Mouse (Mus musculus) left cerebral cortex, postnatal 10 days (tissue): ENCODE data around the gene Gas2l3. TPM values are rescaled to one million over a fixed set of nuclear protein-coding genes. Genes with fewer than 3 reads are reported as not detected.

Experiments
- DNase-seq, 2 experiments: peaks; one replicate each; pipeline ENCODE4 v3.0.0; 2021 to 2022; ENCODE audit warnings: low spot score in 2 of 2, mixed read lengths in 1 of 2; ENCODE audit errors: extremely low spot score in 1 of 2
- intact Hi-C: fragments of 180-260 bp; cut with DNase I; formaldehyde crosslinking; loops from one replicate; pipeline ENCODE4 v1.15.1; 2025
- total RNA-seq, 2 experiments: library from RNA; stranded (reverse); gene quantifications; 2 replicates each; pipeline ENCODE4 v1.2.3; 2021

Gene Gas2l3
- total RNA-seq, 2 experiments from 2014 or later = 3.4 to 5.0 TPM

DNA sequence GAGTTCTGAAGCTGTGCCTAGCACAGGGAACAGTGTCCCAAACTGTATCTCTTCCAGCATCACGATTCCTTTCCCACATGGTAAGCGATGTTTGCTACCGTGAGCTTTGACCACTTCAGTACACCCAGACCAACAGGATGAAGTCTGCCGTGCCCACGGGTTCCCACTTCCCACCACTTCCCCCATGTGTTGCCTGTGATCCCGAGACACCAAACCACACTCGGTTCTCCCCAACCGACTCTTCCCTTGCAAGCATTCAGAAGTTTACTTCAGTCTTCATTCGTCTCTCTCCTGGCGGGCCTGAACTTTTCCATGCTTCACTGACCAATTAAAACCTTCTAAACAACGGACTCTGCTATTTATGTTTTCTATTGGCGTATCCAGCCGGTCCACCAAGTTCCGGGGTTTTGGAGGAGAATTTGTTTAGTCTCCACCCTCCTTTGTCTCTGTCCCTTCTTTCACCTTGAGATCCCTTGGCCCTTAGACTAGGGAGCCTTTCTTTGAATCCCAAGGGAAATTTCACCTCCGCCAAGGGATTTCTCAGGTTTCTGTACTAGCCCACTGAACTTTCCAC lies 9.4 kb upstream of the Gas2l3 start:
- intact Hi-C loops = no loop called here
- DNase-seq = no peak

DNA sequence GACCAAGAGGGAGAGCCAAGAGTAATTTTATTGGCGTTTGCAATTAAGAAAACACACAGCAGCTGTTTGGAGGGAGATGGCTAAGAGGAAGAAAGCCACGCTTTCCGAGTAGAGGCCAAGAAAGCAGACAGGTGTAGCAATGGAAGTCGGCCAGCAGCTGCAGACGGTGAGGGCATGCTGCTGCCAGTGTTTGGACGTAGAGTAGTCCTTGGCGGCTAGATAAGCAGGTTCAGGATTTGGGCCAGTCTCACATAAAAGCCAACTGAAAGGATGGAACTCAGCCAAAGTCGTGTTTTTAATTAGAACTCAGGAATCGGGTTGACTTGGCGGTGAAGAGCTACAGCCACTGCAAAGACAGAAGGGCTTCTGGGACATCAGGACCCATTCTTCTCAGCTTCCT lies 6.6 kb upstream of the Gas2l3 start:
- intact Hi-C loops = no loop called here

GRCm38 (mm10) chr10:89444381-89444780 lies 614 bp upstream of the Gas2l3 start:
- intact Hi-C loops = loop anchor here (5.0 kb wide), 1 partner anchor 117 kb away; no protein-coding TSS in a partner anchor

More for the DNA sequence above, 6.6 kb upstream of the Gas2l3 start:
- peak in 1 of 2 experiments; percentile 20 for DNase-seq

GRCm38 (mm10) chr10:89443115-89443622 lies 598 bp downstream of the Gas2l3 start:
- no peak for DNase-seq
- intact Hi-C loops = loop anchor here (5.0 kb wide), 1 partner anchor 116 kb away; no protein-coding TSS in a partner anchor

More at GRCm38 (mm10) chr10:89444381-89444780, 614 bp upstream of the Gas2l3 start:
- DNase-seq = no peak

GRCm38 (mm10) chr10:89442640-89443039 lies 1.1 kb downstream of the Gas2l3 start:
- DNase-seq = no peak
- intact Hi-C loops = loop anchor here (5.0 kb wide), 1 partner anchor 115 kb away; no protein-coding TSS in a partner anchor

- intact Hi-C loops = loop anchor here (5.0 kb wide), 1 partner anchor 115 kb away; no protein-coding TSS in a partner anchor
Observed at GRCm38 (mm10) chr10:89441961-89442360, 1.8 kb downstream of the Gas2l3 start.

DNA sequence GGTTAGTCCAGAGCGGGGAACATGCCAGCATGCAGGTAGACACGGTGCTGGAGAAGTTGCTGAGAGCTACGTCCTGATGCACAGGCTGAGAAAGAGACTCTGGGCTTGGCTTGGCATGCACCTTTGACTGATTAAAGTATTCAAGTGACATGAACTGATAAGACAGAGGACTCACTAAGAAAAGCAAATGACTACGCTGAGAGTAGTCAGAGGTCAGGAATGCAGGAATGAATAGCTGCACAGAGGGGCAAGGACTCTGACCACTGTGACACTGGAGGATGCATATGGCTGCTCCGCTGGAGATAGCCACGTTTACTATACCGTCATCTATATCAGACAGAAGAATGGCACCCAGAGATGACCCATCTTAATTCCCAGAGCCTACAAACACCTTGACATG lies 4.4 kb downstream of the Gas2l3 start:
- intact Hi-C loops = no loop called here
- no peak for DNase-seq

More at GRCm38 (mm10) chr10:89441961-89442360, 1.8 kb downstream of the Gas2l3 start:
- DNase-seq = no peak

DNA sequence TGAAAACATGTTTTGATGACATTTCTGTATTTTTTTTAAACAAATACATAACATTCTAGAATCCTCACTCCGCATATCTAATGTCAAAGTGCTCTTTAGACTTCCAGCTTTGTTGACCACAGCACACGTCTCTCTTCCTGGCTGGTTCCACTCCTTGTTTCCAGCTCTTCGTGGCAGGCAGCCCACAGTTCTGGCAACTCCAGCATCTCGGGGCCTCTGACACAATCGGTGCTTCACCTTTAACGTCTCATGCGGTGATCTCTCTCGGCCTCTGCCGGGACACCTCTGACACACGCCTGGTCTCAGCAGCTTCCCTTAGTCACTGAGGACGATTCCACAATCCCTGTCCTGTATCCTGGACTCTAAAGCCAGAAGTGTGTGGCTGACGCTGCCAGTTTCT lies 5.8 kb downstream of the Gas2l3 start:
- intact Hi-C loops = no loop called here
- DNase-seq = no peak

DNA sequence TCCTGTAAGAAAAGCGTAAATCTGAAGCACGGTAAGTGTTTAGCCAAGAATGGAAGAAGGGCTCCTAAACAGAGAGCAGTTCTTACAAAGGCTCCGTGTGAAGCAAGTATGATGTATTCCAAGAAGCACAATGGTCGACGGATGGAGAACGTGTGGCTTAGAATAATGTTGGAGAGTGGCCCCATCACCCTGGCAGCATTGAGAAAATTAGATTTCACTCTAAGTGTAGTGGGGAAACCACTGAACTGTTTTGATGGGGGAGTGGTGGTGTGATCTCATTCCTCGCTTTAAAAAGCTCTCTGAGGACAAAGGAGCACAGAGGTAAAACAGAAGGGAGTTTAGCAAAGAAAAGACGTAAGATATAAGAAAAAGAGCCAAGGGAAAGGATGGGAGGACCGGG lies 6.3 kb downstream of the Gas2l3 start:
- intact Hi-C loops = no loop called here
- DNase-seq = no peak

GRCm38 (mm10) chr10:89435920-89436319 lies 7.8 kb downstream of the Gas2l3 start:
- no peak for DNase-seq
- intact Hi-C loops = no loop called here

GRCm38 (mm10) chr10:89435413-89435812 lies 8.4 kb downstream of the Gas2l3 start:
- DNase-seq = no peak
- intact Hi-C loops = no loop called here

GRCm38 (mm10) chr10:89434509-89435210 lies 9.1 kb downstream of the Gas2l3 start:
- DNase-seq = no peak
- intact Hi-C loops = no loop called here

DNA sequence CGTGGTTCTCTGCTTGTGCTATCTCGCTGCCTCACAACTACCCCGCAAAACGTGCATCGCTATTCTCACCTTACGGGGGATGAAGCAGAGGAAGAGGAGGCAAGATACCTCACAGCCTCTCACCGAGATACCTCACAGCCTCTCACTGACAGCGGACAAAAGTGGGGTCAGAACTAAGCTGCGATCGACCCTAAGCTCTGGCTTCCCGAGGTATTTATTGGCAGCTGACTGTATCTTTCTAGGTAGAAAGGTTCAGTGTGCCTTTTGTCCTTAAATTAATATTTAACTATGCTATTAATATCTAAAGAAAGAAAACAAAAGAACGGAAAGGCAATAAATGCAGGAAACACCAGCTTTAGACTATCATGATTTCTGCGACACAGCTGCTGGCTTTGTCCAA lies 11.0 kb downstream of the Gas2l3 start:
- intact Hi-C loops = no loop called here

GRCm38 (mm10) chr10:89430751-89431150 lies 13.0 kb downstream of the Gas2l3 start:
- intact Hi-C loops = no loop called here
- no peak for DNase-seq

More for the DNA sequence above, 11.0 kb downstream of the Gas2l3 start:
- no peak for DNase-seq

- intact Hi-C loops = no loop called here
- no peak for DNase-seq
Observed at GRCm38 (mm10) chr10:89424800-89425393, 18.9 kb downstream of the Gas2l3 start.

DNA sequence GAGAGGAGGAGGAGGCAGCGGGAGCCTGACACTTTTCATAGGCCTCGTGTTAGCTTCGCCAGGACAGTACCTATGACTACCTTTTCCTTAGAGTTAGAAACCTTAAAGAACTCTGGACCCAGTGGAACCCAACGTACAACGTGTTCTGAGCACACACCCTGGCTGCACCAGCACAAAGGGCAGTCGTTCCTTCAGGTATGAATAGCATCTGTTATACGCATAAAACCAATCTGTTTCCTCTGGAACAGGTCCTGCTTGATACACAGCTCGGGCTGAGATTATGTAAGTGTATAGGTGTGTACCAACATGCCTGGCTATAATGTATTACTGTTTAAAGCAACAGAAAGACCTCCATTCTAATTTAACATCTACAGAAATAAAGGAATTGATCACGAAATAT lies 19.6 kb downstream of the Gas2l3 start:
- no peak for DNase-seq
- intact Hi-C loops = no loop called here

DNA sequence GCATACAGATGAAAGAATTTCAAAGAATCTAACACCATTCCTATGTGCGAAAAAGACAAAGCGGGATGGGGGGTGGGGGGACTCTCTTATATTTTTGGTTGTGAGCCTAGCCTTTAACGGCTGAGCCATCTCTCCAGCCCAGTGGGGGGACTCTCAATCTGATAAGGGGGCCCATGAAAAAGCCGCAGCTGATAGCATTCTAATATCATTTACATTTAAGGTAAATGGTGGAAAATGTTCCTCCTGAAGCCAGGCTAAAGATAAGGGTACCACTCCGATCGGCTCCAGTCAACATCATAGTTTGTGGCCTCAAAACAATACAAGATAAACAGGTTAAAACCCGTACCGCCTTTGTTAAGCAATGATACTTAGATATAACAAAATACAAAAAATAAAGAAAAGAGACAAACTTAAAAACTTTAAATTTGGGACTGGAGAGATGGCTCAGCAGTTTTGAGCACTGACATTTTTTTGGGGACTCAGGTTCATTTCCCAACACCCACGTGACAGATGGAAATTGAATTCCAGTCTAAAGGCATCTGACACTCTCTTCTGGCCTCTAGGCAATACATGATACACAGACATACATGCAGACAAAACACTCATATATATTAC lies 20.5 kb downstream of the Gas2l3 start:
- no peak for DNase-seq
- intact Hi-C loops = no loop called here

- intact Hi-C loops = no loop called here
- no peak for DNase-seq
Observed at GRCm38 (mm10) chr10:89422504-89423158, 21.1 kb downstream of the Gas2l3 start.

DNA sequence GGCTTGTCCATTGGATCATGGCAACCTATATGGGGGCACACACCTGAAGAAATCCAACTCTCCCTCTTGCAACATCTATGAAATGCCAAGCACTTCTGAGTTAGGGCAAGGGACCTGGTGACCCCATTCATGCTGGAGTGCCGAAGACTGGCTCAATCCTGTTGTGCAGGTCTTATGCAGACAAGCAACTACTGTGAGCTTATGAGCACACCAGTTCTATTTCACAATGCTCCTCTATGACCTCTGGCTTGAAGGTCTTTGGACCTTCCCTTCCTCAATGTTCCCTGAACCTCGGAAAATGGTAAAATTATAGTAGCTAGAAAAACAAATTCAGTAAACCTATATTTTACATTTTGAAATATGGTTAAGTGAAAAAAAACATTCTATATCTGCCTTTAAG lies 25.8 kb downstream of the Gas2l3 start:
- intact Hi-C loops = no loop called here
- no peak for DNase-seq
